In genomic region chr17:8343416-8343815, GRCm38 (mm10) we compare ENCODE assay signal across 15 mouse cellular contexts. TPM values are rescaled to one million over a fixed set of nuclear protein-coding genes. Genes with fewer than 3 reads are reported as not detected.
A peak's percentile ranks its signal among the peaks of the same experiment; 100 is the strongest.
DNase-seq lines count a peak whose midpoint lies in the region; ATAC-seq lines count a peak whose summit lies in the region.
"Had no signal": no experiment of that assay in that cellular context is flagged by ENCODE, and none has a peak within 500 bp of the region (broad histone marks: within the 10 kb centered on the region; RNA-seq: fewer than 3 reads in every experiment).

No protein-coding gene starts in this region.

- no peaks in the 10 kb centered on the region for H3K9me3 ChIP-seq in heart, embryonic 10.5 days
- H3K9me3 ChIP-seq in hindbrain, embryonic 16.5 days (ENCODE audit: control insufficient read depth, low read length) = no peaks in the 10 kb centered on the region
- H3K9me3 ChIP-seq: stomach, embryonic 15.5 days had no signal

- no peak overlapping the region for H3K4me3 ChIP-seq in heart, embryonic 10.5 days
- peak overlapping the region; percentile 11; the same call in 1 of the 2 replicates for H3K4me3 ChIP-seq in hindbrain, embryonic 16.5 days (ENCODE audit: low read length)
- H3K4me3 ChIP-seq: myocyte; stomach, embryonic 15.5 days had no signal

- H3K36me3 ChIP-seq in heart, embryonic 10.5 days = no peaks in the 10 kb centered on the region
- H3K36me3 ChIP-seq in hindbrain, embryonic 16.5 days (ENCODE audit: control insufficient read depth, insufficient read depth, low read length) = no peaks in the 10 kb centered on the region
- H3K36me3 ChIP-seq: stomach, embryonic 15.5 days had no signal

- WGBS in heart, embryonic 10.5 days = 78% methylated on average over 6 of the region's 6 CpGs
- 48% methylated on average over 6 of the region's 6 CpGs for WGBS in hindbrain, embryonic 16.5 days

- no peak overlapping the region for H3K27ac ChIP-seq in heart, embryonic 10.5 days
- H3K27ac ChIP-seq in hindbrain, embryonic 16.5 days (ENCODE audit: low read depth, low read length) = no peak overlapping the region
- H3K27ac ChIP-seq: liver, embryonic 14.5 days; stomach, embryonic 15.5 days had no signal

- ATAC-seq in hindbrain, embryonic 16.5 days = no peak

- peaks cover 17% of the 10 kb centered on the region for H3K4me1 ChIP-seq in heart, embryonic 10.5 days
- peaks cover 40% of the 10 kb centered on the region for H3K4me1 ChIP-seq in hindbrain, embryonic 16.5 days (ENCODE audit: control insufficient read depth, insufficient read depth, low read depth, low read length)

- peaks cover 85% of the 10 kb centered on the region for H3K27me3 ChIP-seq in heart, embryonic 10.5 days (ENCODE audit: insufficient read depth, poor library complexity, severe bottlenecking)
- no peaks in the 10 kb centered on the region for H3K27me3 ChIP-seq in hindbrain, embryonic 16.5 days (replicated peaks; ENCODE audit: control insufficient read depth, insufficient read depth, low read length)

- no peak overlapping the region for H3K9ac ChIP-seq in hindbrain, embryonic 16.5 days (ENCODE audit: low read depth, low read length)
- H3K9ac ChIP-seq: liver, embryonic 14.5 days; stomach, embryonic 15.5 days had no signal

- DNase-seq in heart, postnatal 10 days = peak; percentile 15
- DNase-seq in heart, embryonic 10.5 days (ENCODE audit: low spot score) = no peak
- DNase-seq in layer of hippocampus, adult 9-11 months = peak; percentile 59
- DNase-seq in layer of hippocampus, postnatal 25 days (ENCODE audit: extremely low spot score in 1 of 2, low spot score in 1 of 2) = no peak
- peak; percentile 65 to 83 for DNase-seq in kidney, postnatal 36 days
- no peak for DNase-seq in lung, postnatal 14 days
- DNase-seq in urinary bladder, postnatal 36 days (ENCODE audit: low spot score in 2 of 2) = no peak
- DNase-seq: cerebellum, adult 8-10 months; gastrocnemius, postnatal 14 days had no signal

- H3K4me2 ChIP-seq in hindbrain, embryonic 16.5 days (ENCODE audit: low read length) = peak overlapping the region; percentile 42
- H3K4me2 ChIP-seq: stomach, embryonic 15.5 days had no signal

- intact Hi-C loops in heart, postnatal 10 days (cut with DNase I) = no loop called here

RNA-seq across cellular contexts. Expression of gene Prr18, which starts 6.2 kb away (rescaled TPM):
- under 1 TPM; 0.10 to 0.31 TPM for total RNA-seq in heart, postnatal 10 days (2021)
- 0.07 and 0.11 TPM in 2 replicates for polyA plus RNA-seq in heart, embryonic 10.5 days (2016; fragmentation: Nextera tagmentation; extraction: Ambion mirVana)
- total RNA-seq in layer of hippocampus, postnatal 25 days (2021) = 10 to 100 TPM; 22.8 to 23.6 TPM
- polyA plus RNA-seq in hindbrain, embryonic 16.5 days (2015; fragmentation: Nextera tagmentation; extraction: Ambion mirVana) = 16.4 and 16.9 TPM in 2 replicates
- polyA plus RNA-seq: CD4-positive, CD25-positive, alpha-beta regulatory T cell, adult 4 months; heart, embryonic 14.5 days had no signal

RNA-seq across cellular contexts. Expression of gene T2, which starts 12.4 kb away (rescaled TPM):
- under 1 TPM; 0.84 TPM for total RNA-seq in heart, postnatal 10 days (2021)
- 0.14 and 0.52 TPM in 2 replicates for polyA plus RNA-seq in heart, embryonic 10.5 days (2016; fragmentation: Nextera tagmentation; extraction: Ambion mirVana)
- under 1 TPM; 0.34 to 0.82 TPM for total RNA-seq in layer of hippocampus, postnatal 25 days (2021)
- 0.72 and 0.99 TPM in 2 replicates for polyA plus RNA-seq in hindbrain, embryonic 16.5 days (2015; fragmentation: Nextera tagmentation; extraction: Ambion mirVana)
- total RNA-seq: gastrocnemius, postnatal 14 days had no signal

RNA-seq across cellular contexts. Expression of gene Sft2d1, which starts 32.5 kb away (rescaled TPM):
- total RNA-seq in heart, postnatal 10 days (2021) = 10 to 100 TPM; 22.8 to 29.7 TPM
- 79.4 and 85.3 TPM in 2 replicates for polyA plus RNA-seq in heart, embryonic 10.5 days (2016; fragmentation: Nextera tagmentation; extraction: Ambion mirVana)
- 10 to 100 TPM; 55.7 to 58.0 TPM for total RNA-seq in layer of hippocampus, postnatal 25 days (2021)
- 172 and 184 TPM in 2 replicates for polyA plus RNA-seq in hindbrain, embryonic 16.5 days (2015; fragmentation: Nextera tagmentation; extraction: Ambion mirVana)

Comparison
In these comparisons a context has a peak if more than half of its experiments do, and no peak if none do; other contexts are left out.
1. DNase-seq: peak in heart, postnatal 10 days (2 of 2), layer of hippocampus, adult 9-11 months (single experiment) and kidney, postnatal 36 days (2 of 2); none in heart, embryonic 10.5 days (single experiment), layer of hippocampus, postnatal 25 days (0 of 2), lung, postnatal 14 days (single experiment) and urinary bladder, postnatal 36 days (0 of 2).
2. RNA of gene Prr18, which starts 6.2 kb away (total RNA-seq): 22.8 to 23.6 TPM in layer of hippocampus, postnatal 25 days; 0.10 to 0.31 TPM in heart, postnatal 10 days; every median in the first group is over 10 times any median in the second.